Mouse (Mus musculus) heart, adult 2 months (tissue): ENCODE data around the gene Atp8a1.

ENCODE experiments used
- CTCF ChIP-seq: fragments of 200-600 bp; IDR thresholded peaks from 2 replicates; pipeline ENCODE4 v1.8.1; 2022; ENCODE audit warnings: antibody characterized with exemption, mild to moderate bottlenecking, moderate library complexity
- EP300 ChIP-seq: fragments of 200-500 bp; IDR thresholded peaks from 2 replicates; pipeline ENCODE4 v1.6.1; 2011; ENCODE audit warnings: low read depth, low read length, control low read depth; ENCODE audit not compliant: insufficient read depth
- POLR2A ChIP-seq: fragments of 200-500 bp; IDR thresholded peaks from 2 replicates; pipeline ENCODE4 v1.6.1; 2011; ENCODE audit warnings: mild to moderate bottlenecking, low read depth, low read length, control low read depth; ENCODE audit not compliant: insufficient read depth

GRCm38 (mm10) chr5:67595070-67595469 is 252.2 kb downstream of the Atp8a1 start:
- TF ChIP-seq CTCF (no peak), POLR2A (no peak), EP300 (no peak)
